Mouse (Mus musculus): ENCODE measurements around the gene Oxld1. TPM values are rescaled to one million over a fixed set of nuclear protein-coding genes. Genes with fewer than 3 reads are reported as not detected.

Oxld1 gene
- polyA plus RNA-seq, 1 experiment, result 15.4 TPM

DNA sequence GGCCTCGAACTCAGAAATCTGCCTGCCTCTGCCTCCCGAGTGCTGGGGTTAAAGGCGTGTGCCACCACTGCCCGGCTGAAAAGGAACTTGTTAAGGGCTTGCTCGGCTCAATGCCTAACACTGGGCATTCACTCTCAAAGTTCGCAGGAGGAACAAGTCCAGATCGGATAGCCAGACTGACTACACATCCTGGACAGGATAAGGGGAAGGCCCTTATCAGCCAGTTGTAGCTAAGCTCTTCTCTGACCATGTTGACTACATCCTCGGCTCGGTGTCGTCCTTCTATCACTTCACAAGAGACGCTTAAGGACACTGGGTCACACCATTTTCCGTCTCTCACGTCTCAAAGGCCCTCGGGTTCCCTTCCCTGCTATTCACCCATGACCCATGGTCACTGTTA, 498 bp downstream of the Oxld1 start:
- peaks cover 17% of the 10 kb centered on the region for H3K4me1 ChIP-seq (ENCODE audit: control insufficient read depth, insufficient read depth, low read length)
- H3K4me3 ChIP-seq (ENCODE audit: insufficient read depth, low read length), result peak overlapping the region; percentile 78
- H3K27ac ChIP-seq (ENCODE audit: insufficient read depth, low read depth, low read length), result peak overlapping the region; percentile 89
- TF ChIP-seq POLR2A (IDR thresholded peaks at IDR 0.05; ENCODE audit: borderline replicate concordance, low read depth, low read length), result no peak
- TF ChIP-seq CTCF (IDR thresholded peaks at IDR 0.05; ENCODE audit: low read depth, low read length), result no peak

DNA sequence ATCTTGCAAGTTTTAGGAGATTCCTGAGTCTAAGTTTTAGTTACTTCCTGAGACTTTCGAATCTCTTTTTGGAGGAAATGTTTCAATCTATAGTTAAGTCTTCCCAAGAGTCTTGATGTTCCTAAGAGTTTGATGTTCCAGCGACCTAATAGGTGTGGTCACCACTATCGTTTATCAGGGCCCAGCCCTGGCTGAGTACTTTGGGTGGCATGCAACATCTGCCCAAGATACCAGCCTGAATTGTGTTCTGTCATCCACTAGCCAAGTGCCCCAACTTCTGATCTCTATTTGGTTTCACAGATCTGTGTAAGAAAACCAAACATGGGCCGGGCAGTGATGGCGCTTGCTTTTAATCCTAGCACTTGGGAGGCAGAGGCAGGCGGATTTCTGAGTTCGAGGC, 2.5 kb downstream of the Oxld1 start:
- TF ChIP-seq CTCF (IDR thresholded peaks at IDR 0.05; ENCODE audit: low read depth, low read length) (no peak), POLR2A (IDR thresholded peaks at IDR 0.05; ENCODE audit: borderline replicate concordance, low read depth, low read length) (no peak)
- Histone ChIP-seq H3K27ac (ENCODE audit: insufficient read depth, low read depth, low read length) (no peak overlapping the region), H3K4me1 (ENCODE audit: control insufficient read depth, insufficient read depth, low read length) (peaks cover 23% of the 10 kb centered on the region), H3K4me3 (ENCODE audit: insufficient read depth, low read length) (no peak overlapping the region)

GRCm38 (mm10) chr11:120454965-120455364, 2.9 kb downstream of the Oxld1 start:
- H3K27ac ChIP-seq (ENCODE audit: insufficient read depth, low read depth, low read length), result no peak overlapping the region
- TF ChIP-seq CTCF (IDR thresholded peaks at IDR 0.05; ENCODE audit: low read depth, low read length) (no peak), POLR2A (IDR thresholded peaks at IDR 0.05; ENCODE audit: borderline replicate concordance, low read depth, low read length) (no peak)
- no peak overlapping the region for H3K4me3 ChIP-seq (ENCODE audit: insufficient read depth, low read length)
- peaks cover 23% of the 10 kb centered on the region for H3K4me1 ChIP-seq (ENCODE audit: control insufficient read depth, insufficient read depth, low read length)

DNA sequence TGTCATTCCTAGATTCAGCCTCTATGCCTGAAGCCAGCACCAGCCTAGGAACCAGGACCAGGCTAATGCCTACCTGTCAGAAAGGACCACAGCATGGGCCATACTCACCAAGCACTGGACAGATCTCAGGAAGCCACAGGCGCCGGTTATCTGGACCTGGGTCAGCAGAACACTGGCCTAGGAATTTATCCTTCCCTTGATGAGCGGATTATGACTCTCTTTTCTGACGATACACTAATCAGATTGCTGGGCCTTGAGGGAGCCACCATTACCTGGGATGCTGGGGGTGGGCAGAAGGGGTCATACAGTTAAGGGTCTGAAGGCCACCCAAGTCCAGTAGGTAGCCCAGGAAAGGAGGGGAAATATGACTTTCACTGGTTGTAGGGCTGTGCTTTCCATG, 4.6 kb downstream of the Oxld1 start, which contains the start of gene Pde6g:
TSS of gene Pde6g (minus strand) at position 195 of the 400 bp plus-strand sequence.
- TF ChIP-seq CTCF (IDR thresholded peaks at IDR 0.05; ENCODE audit: low read depth, low read length) (no peak), POLR2A (IDR thresholded peaks at IDR 0.05; ENCODE audit: borderline replicate concordance, low read depth, low read length) (no peak)
- Histone ChIP-seq H3K4me3 (ENCODE audit: insufficient read depth, low read length) (no peak within 1 kb of the TSS), H3K4me1 (ENCODE audit: control insufficient read depth, insufficient read depth, low read length) (peaks cover 23% of the 10 kb centered on the region), H3K27ac (ENCODE audit: insufficient read depth, low read depth, low read length) (peak within 1 kb of the TSS; percentile 3; the same call in 1 of the 2 replicates)

GRCm38 (mm10) chr11:120452246-120452645, 5.6 kb downstream of the Oxld1 start:
- H3K27ac ChIP-seq (ENCODE audit: insufficient read depth, low read depth, low read length), result no peak overlapping the region
- peaks cover 23% of the 10 kb centered on the region for H3K4me1 ChIP-seq (ENCODE audit: control insufficient read depth, insufficient read depth, low read length)
- H3K4me3 ChIP-seq (ENCODE audit: insufficient read depth, low read length), result no peak overlapping the region
- no peak for TF ChIP-seq CTCF (IDR thresholded peaks at IDR 0.05; ENCODE audit: low read depth, low read length)
- no peak for TF ChIP-seq POLR2A (IDR thresholded peaks at IDR 0.05; ENCODE audit: borderline replicate concordance, low read depth, low read length)

- TF ChIP-seq POLR2A (IDR thresholded peaks at IDR 0.05; ENCODE audit: borderline replicate concordance, low read depth, low read length) (no peak), CTCF (IDR thresholded peaks at IDR 0.05; ENCODE audit: low read depth, low read length) (no peak)
- peaks cover 30% of the 10 kb centered on the region for H3K4me1 ChIP-seq (ENCODE audit: control insufficient read depth, insufficient read depth, low read length)
- H3K4me3 ChIP-seq (ENCODE audit: insufficient read depth, low read length), result no peak overlapping the region
- H3K27ac ChIP-seq (ENCODE audit: insufficient read depth, low read depth, low read length), result no peak overlapping the region
Observed at GRCm38 (mm10) chr11:120447179-120447578, 10.7 kb downstream of the Oxld1 start.

- TF ChIP-seq POLR2A (IDR thresholded peaks at IDR 0.05; ENCODE audit: borderline replicate concordance, low read depth, low read length) (no peak), CTCF (IDR thresholded peaks at IDR 0.05; ENCODE audit: low read depth, low read length) (no peak)
- Histone ChIP-seq H3K27ac (ENCODE audit: insufficient read depth, low read depth, low read length) (no peak overlapping the region), H3K4me3 (ENCODE audit: insufficient read depth, low read length) (no peak overlapping the region), H3K4me1 (ENCODE audit: control insufficient read depth, insufficient read depth, low read length) (peaks cover 26% of the 10 kb centered on the region)
Observed at GRCm38 (mm10) chr11:120445475-120445874, 12.4 kb downstream of the Oxld1 start.

DNA sequence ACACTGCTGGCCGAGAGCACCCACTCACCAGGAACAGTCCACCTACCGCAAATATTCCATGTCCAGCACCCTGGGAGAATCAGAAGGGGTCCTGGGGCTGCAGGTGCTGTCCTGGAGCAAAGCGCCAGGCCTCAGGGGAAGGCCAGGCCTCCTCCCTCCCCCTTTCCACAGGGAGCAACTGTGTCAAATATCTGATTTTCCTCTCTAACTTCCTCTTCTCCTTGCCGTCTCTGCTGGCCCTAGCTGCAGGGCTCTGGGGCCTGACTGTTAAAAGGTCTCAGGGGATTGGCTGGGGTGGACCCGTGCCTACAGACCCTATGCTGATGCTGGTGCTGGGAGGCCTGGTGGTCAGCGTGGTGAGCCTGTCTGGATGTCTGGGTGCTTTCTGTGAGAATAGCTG, 13.8 kb downstream of the Oxld1 start:
- H3K4me3 ChIP-seq (ENCODE audit: insufficient read depth, low read length), result no peak overlapping the region
- H3K4me1 ChIP-seq (ENCODE audit: control insufficient read depth, insufficient read depth, low read length), result peaks cover 26% of the 10 kb centered on the region
- H3K27ac ChIP-seq (ENCODE audit: insufficient read depth, low read depth, low read length), result peak overlapping the region; percentile 5; the same call in 1 of the 2 replicates
- TF ChIP-seq POLR2A (IDR thresholded peaks at IDR 0.05; ENCODE audit: borderline replicate concordance, low read depth, low read length) (no peak), CTCF (IDR thresholded peaks at IDR 0.05; ENCODE audit: low read depth, low read length) (no peak)

- TF ChIP-seq POLR2A (IDR thresholded peaks at IDR 0.05; ENCODE audit: borderline replicate concordance, low read depth, low read length) (no peak), CTCF (IDR thresholded peaks at IDR 0.05; ENCODE audit: low read depth, low read length) (no peak)
- H3K4me3 ChIP-seq (ENCODE audit: insufficient read depth, low read length), result no peak overlapping the region
- H3K27ac ChIP-seq (ENCODE audit: insufficient read depth, low read depth, low read length), result no peak overlapping the region
- H3K4me1 ChIP-seq (ENCODE audit: control insufficient read depth, insufficient read depth, low read length), result peaks cover 27% of the 10 kb centered on the region
Observed at GRCm38 (mm10) chr11:120442765-120443280, 15.0 kb downstream of the Oxld1 start.

- H3K27ac ChIP-seq (ENCODE audit: insufficient read depth, low read depth, low read length), result no peak within 1 kb of the TSS
- peaks cover 27% of the 10 kb centered on the region for H3K4me1 ChIP-seq (ENCODE audit: control insufficient read depth, insufficient read depth, low read length)
- no peak within 1 kb of the TSS for H3K4me3 ChIP-seq (ENCODE audit: insufficient read depth, low read length)
- TF ChIP-seq CTCF (IDR thresholded peaks at IDR 0.05; ENCODE audit: low read depth, low read length) (no peak), POLR2A (IDR thresholded peaks at IDR 0.05; ENCODE audit: borderline replicate concordance, low read depth, low read length) (no peak)
Observed at GRCm38 (mm10) chr11:120442344-120442743, 15.5 kb downstream of the Oxld1 start, which contains the start of gene Tspan10. Tspan10 (plus strand) TSS chr11:120442644.
